In the genomic region with DNA sequence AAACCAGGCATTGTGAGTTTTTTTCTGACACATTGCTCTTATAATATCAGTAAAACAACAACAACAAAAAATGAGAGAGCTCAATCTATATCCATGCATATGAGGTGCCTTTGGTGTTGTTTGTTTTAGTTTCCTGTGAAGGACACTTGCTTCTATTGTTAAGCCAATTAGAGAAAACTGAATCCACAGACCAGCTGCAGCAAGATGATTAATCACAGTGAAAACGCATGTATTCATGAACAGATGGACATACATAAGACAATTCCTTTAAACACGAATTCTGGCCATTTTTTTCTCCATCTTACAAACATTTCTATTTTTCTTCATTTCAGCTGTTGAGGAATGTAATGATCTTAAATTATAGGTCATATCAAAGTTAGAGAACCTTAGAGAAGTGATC, we compare ENCODE assay signal across 29 mouse cellular contexts.
A peak's percentile ranks its signal among the peaks of the same experiment; 100 is the strongest.
DNase-seq lines count a peak whose midpoint lies in the region; ATAC-seq and TF ChIP-seq lines count a peak whose summit lies in the region.
"Had no signal": no experiment of that assay in that cellular context is flagged by ENCODE, and none has a peak within 500 bp of the region (broad histone marks: within the 10 kb centered on the region; RNA-seq: fewer than 3 reads in every experiment).

No protein-coding gene starts in this region.

- TF ChIP-seq POLR2A in kidney, adult 2 months (IDR thresholded peaks at IDR 0.05; ENCODE audit: low read depth, low read length) = no peak

- peaks cover 3% of the 10 kb centered on the region for H3K4me1 ChIP-seq in forebrain, embryonic 16.5 days (replicated peaks; ENCODE audit: control insufficient read depth, insufficient read depth, low read length)
- H3K4me1 ChIP-seq in forebrain, embryonic 12.5 days = no peaks in the 10 kb centered on the region
- H3K4me1 ChIP-seq in kidney, adult 2 months (ENCODE audit: control insufficient read depth, insufficient read depth, low read length) = no peaks in the 10 kb centered on the region
- H3K4me1 ChIP-seq: embryonic facial prominence, embryonic 10.5 days; embryonic facial prominence, embryonic 13.5 days; heart, embryonic 10.5 days; heart, embryonic 13.5 days had no signal

- H3K4me2 ChIP-seq in forebrain, embryonic 16.5 days (ENCODE audit: low read length) = no peak overlapping the region
- H3K4me2 ChIP-seq in forebrain, embryonic 12.5 days = no peak overlapping the region
- H3K4me2 ChIP-seq: embryonic facial prominence, embryonic 13.5 days; heart, embryonic 13.5 days; hindbrain, embryonic 14.5 days had no signal

- no peaks in the 10 kb centered on the region for H3K36me3 ChIP-seq in forebrain, embryonic 16.5 days (ENCODE audit: control insufficient read depth, insufficient read depth)
- no peaks in the 10 kb centered on the region for H3K36me3 ChIP-seq in forebrain, embryonic 12.5 days (replicated peaks)
- H3K36me3 ChIP-seq in kidney, adult 2 months (ENCODE audit: control insufficient read depth, insufficient read depth, low read length) = no peaks in the 10 kb centered on the region
- H3K36me3 ChIP-seq: embryonic facial prominence, embryonic 10.5 days; embryonic facial prominence, embryonic 13.5 days; heart, embryonic 10.5 days; heart, embryonic 13.5 days had no signal

- H3K27ac ChIP-seq in forebrain, embryonic 16.5 days (ENCODE audit: low read length) = no peak overlapping the region
- no peak overlapping the region for H3K27ac ChIP-seq in forebrain, embryonic 12.5 days
- H3K27ac ChIP-seq in kidney, adult 2 months (ENCODE audit: insufficient read depth, low read depth, low read length) = no peak overlapping the region
- H3K27ac ChIP-seq: embryonic facial prominence, embryonic 10.5 days; embryonic facial prominence, embryonic 13.5 days; heart, adult 2 months; heart, embryonic 10.5 days; heart, embryonic 13.5 days; hindbrain, embryonic 14.5 days; hindbrain, postnatal 0 days had no signal

- no peak for TF ChIP-seq CTCF in kidney, adult 2 months (conservative IDR thresholded peaks at IDR 0.05; ENCODE audit: insufficient read depth, insufficient read length, low read depth, low read length)

- no peak overlapping the region for H3K9ac ChIP-seq in forebrain, embryonic 16.5 days (replicated peaks; ENCODE audit: low read depth, low read length)
- H3K9ac ChIP-seq in forebrain, embryonic 12.5 days = no peak overlapping the region
- H3K9ac ChIP-seq: embryonic facial prominence, embryonic 13.5 days; heart, embryonic 13.5 days; hindbrain, embryonic 14.5 days had no signal

- H3K4me3 ChIP-seq in forebrain, embryonic 16.5 days (replicated peaks; ENCODE audit: low read length) = no peak overlapping the region
- H3K4me3 ChIP-seq in forebrain, embryonic 12.5 days (replicated peaks) = no peak overlapping the region
- H3K4me3 ChIP-seq in kidney, adult 2 months (ENCODE audit: insufficient read depth, low read depth, low read length) = no peak overlapping the region
- H3K4me3 ChIP-seq: embryonic facial prominence, embryonic 10.5 days; embryonic facial prominence, embryonic 13.5 days; erythroblast, embryonic 14.5 days; heart, adult 2 months; heart, embryonic 10.5 days; heart, embryonic 13.5 days had no signal

- peak; percentile 78 for ATAC-seq in forebrain, embryonic 16.5 days
- no peak for ATAC-seq in forebrain, embryonic 12.5 days (ENCODE audit: low FRiP score)
- ATAC-seq: activated CD4-positive, CD25-positive, alpha-beta regulatory T cell, adult 4 months; hindbrain, postnatal 0 days; inflammation-experienced regulatory T-cells, adult 6 months; intestine, embryonic 16.5 days had no signal

- peak; percentile 51 for DNase-seq in retina, postnatal 1 day
- DNase-seq in retina, embryonic 14.5 days (ENCODE audit: low spot score) = no peak
- DNase-seq in brain, embryonic 18.5 days (ENCODE audit: low read depth, low spot score) = peak; percentile 34
- DNase-seq in kidney, adult 2 months = no peak
- DNase-seq: adrenal gland, adult 8-10 months; adrenal gland, postnatal 25 days; cerebellum, adult 11-12 months; cerebellum, adult 8-10 months; cerebellum, postnatal 10 days; cerebellum, postnatal 36 days; embryo, embryonic 11 days; gastrocnemius, postnatal 10 days; gastrocnemius, postnatal 36 days; heart, adult 2 months; heart, postnatal 14 days; heart, postnatal 4 days; kidney, adult 18-20 months had no signal

- no peaks in the 10 kb centered on the region for H3K27me3 ChIP-seq in forebrain, embryonic 16.5 days (replicated peaks; ENCODE audit: control insufficient read depth, insufficient read depth, low read length)
- no peaks in the 10 kb centered on the region for H3K27me3 ChIP-seq in forebrain, embryonic 12.5 days
- H3K27me3 ChIP-seq in kidney, adult 2 months (replicated peaks; ENCODE audit: control insufficient read depth, insufficient read depth, low read length) = no peaks in the 10 kb centered on the region
- H3K27me3 ChIP-seq: embryonic facial prominence, embryonic 13.5 days; heart, embryonic 13.5 days had no signal

- no peaks in the 10 kb centered on the region for H3K9me3 ChIP-seq in forebrain, embryonic 16.5 days (ENCODE audit: control insufficient read depth, low read length)
- no peaks in the 10 kb centered on the region for H3K9me3 ChIP-seq in forebrain, embryonic 12.5 days
- H3K9me3 ChIP-seq: embryonic facial prominence, embryonic 10.5 days; embryonic facial prominence, embryonic 13.5 days; heart, embryonic 10.5 days; heart, embryonic 13.5 days had no signal

- WGBS in forebrain, embryonic 16.5 days = 43% methylated on average over 2 of the region's 2 CpGs
- WGBS in forebrain, embryonic 12.5 days = 65% methylated on average over 2 of the region's 2 CpGs
- 55% methylated on average over 2 of the region's 2 CpGs for WGBS in kidney, adult 2 months

Comparison
In these comparisons a context has a peak if more than half of its experiments do, and no peak if none do; other contexts are left out.
1. DNase-seq: peak in retina, postnatal 1 day (single experiment) and brain, embryonic 18.5 days (single experiment); none in retina, embryonic 14.5 days (single experiment) and kidney, adult 2 months (single experiment).